Mouse (Mus musculus): Measurements from ENCODE around the gene Rgl1.
"Not testable (repeated sequence)": the region's sequence is repeated elsewhere in the genome, so short reads cannot be mapped to it uniquely, and the experiment has no call there.

Gene Rgl1

GRCm38 (mm10) chr1:152784620-152785019 is 18.5 kb upstream of the Rgl1 start:
- DNase-seq: no peak

- peak; percentile 77 for DNase-seq
These were observed 13.1 kb upstream of the Rgl1 start for GRCm38 (mm10) chr1:152779071-152779737.

GRCm38 (mm10) chr1:152774601-152775000 is 8.4 kb upstream of the Rgl1 start:
- DNase-seq: not testable (repeated sequence)

GRCm38 (mm10) chr1:152771016-152771415 is 4.9 kb upstream of the Rgl1 start:
- DNase-seq: no peak

GRCm38 (mm10) chr1:152767749-152768488 is 1.8 kb upstream of the Rgl1 start:
- DNase-seq: peak; percentile 89

GRCm38 (mm10) chr1:152766804-152767748 is 925 bp upstream of the Rgl1 start:
- DNase-seq: no peak

- DNase-seq: no peak
These were observed 4.4 kb downstream of the Rgl1 start for GRCm38 (mm10) chr1:152761791-152762190.

GRCm38 (mm10) chr1:152750312-152750965 is 15.7 kb downstream of the Rgl1 start, which contains the start of gene Apobec4:
Apobec4 (plus strand) TSS chr1:152750551.
- peak; percentile 24 for DNase-seq

- no peak for DNase-seq
These were observed 16.9 kb downstream of the Rgl1 start for GRCm38 (mm10) chr1:152749276-152749675.

GRCm38 (mm10) chr1:152746426-152746825 is 19.7 kb downstream of the Rgl1 start:
- DNase-seq: peak; percentile 91

GRCm38 (mm10) chr1:152743095-152743826 is 22.9 kb downstream of the Rgl1 start:
- DNase-seq: no peak

- no peak for DNase-seq
These were observed 26.8 kb downstream of the Rgl1 start for GRCm38 (mm10) chr1:152739374-152739773.

- DNase-seq: no peak
These were observed 27.4 kb downstream of the Rgl1 start for GRCm38 (mm10) chr1:152738793-152739192.

GRCm38 (mm10) chr1:152727604-152728236 is 38.4 kb downstream of the Rgl1 start:
- peak; percentile 29 for DNase-seq

- DNase-seq: no peak
These were observed 40.1 kb downstream of the Rgl1 start for GRCm38 (mm10) chr1:152726095-152726494.

GRCm38 (mm10) chr1:152724286-152724685 is 41.9 kb downstream of the Rgl1 start:
- DNase-seq: no peak

- DNase-seq: no peak
These were observed 44.5 kb downstream of the Rgl1 start for GRCm38 (mm10) chr1:152721535-152722198.

- DNase-seq: no peak
These were observed 45.2 kb downstream of the Rgl1 start for GRCm38 (mm10) chr1:152720969-152721368.

- no peak for DNase-seq
These were observed 48.0 kb downstream of the Rgl1 start for GRCm38 (mm10) chr1:152718200-152718599.

- no peak for DNase-seq
These were observed 48.8 kb downstream of the Rgl1 start for GRCm38 (mm10) chr1:152717329-152717728.

GRCm38 (mm10) chr1:152714405-152714804 is 51.7 kb downstream of the Rgl1 start:
- DNase-seq: no peak

Measured in kidney, postnatal 14 days (tissue).